Mouse (Mus musculus): ENCODE results near the gene Cobl.

GRCm38 (mm10) chr11:12359336-12360000 lies 105.3 kb downstream of the Cobl start:
- TF ChIP-seq POLR2A (IDR thresholded peaks at IDR 0.05; ENCODE audit: control insufficient read depth, low read depth, low read length) (no peak), CTCF (IDR thresholded peaks at IDR 0.05; ENCODE audit: control insufficient read depth, insufficient read depth, insufficient replicate concordance, low read depth, low read length) (peak; percentile 38; the same call in 1 of the 2 replicates)

Measured in testis, adult 2 months (tissue).